Mouse (Mus musculus) stomach, postnatal 0 days (tissue): ENCODE measurements around the gene Tbrg1.

Experiments used
- CTCF ChIP-seq: IDR thresholded peaks from 2 replicates; pipeline ENCODE4 v1.5.1; 2016; ENCODE audit warnings: antibody characterized with exemption, low read depth, mild to moderate bottlenecking, moderate library complexity
- EP300 ChIP-seq: optimal IDR thresholded peaks from 2 replicates; pipeline ENCODE3; 2016; ENCODE audit warnings: antibody characterized with exemption

DNA sequence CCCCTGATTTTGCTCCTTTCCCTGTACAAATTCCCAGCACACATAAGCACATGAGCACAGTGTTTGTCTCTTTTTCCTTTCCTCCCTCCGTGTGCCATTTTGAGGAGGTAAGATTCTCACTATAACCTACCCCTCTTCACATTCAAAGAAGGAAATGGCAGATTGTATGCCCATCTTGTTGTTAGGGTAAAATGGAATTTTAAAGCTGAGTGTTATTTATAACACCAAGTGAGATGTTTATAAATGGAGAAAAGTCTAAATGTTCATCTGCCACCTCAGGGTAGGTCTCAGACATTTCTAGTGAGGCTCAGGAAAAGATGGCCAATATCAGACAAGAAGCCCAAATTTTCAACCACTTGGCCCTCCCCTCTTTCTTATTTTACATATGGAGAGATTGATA, 32.6 kb downstream of the Tbrg1 start:
- TF ChIP-seq CTCF (no peak), EP300 (no peak)
